Mouse (Mus musculus): ENCODE measurements around the gene Gm29776.
A peak's percentile ranks its signal among the peaks of the same experiment; 100 is the strongest.

Gm29776 gene

GRCm38 (mm10) chr14:54650621-54651454 lies 47.8 kb downstream of the Gm29776 start:
- peak; percentile 80 for DNase-seq (ENCODE audit: low read depth, low spot score)

- DNase-seq (ENCODE audit: low read depth, low spot score), result no peak
These were observed 50.7 kb downstream of the Gm29776 start for GRCm38 (mm10) chr14:54647900-54648299.

- DNase-seq (ENCODE audit: low read depth, low spot score), result no peak
These were observed 51.6 kb downstream of the Gm29776 start for GRCm38 (mm10) chr14:54646898-54647636.

GRCm38 (mm10) chr14:54646455-54646854 lies 52.2 kb downstream of the Gm29776 start:
- DNase-seq (ENCODE audit: low read depth, low spot score), result no peak

GRCm38 (mm10) chr14:54644294-54644693 lies 54.3 kb downstream of the Gm29776 start:
- DNase-seq (ENCODE audit: low read depth, low spot score), result no peak

- no peak for DNase-seq (ENCODE audit: low read depth, low spot score)
These were observed 55.6 kb downstream of the Gm29776 start for GRCm38 (mm10) chr14:54643011-54643410.

All from brain, embryonic 18.5 days (tissue).